In the genomic region with DNA sequence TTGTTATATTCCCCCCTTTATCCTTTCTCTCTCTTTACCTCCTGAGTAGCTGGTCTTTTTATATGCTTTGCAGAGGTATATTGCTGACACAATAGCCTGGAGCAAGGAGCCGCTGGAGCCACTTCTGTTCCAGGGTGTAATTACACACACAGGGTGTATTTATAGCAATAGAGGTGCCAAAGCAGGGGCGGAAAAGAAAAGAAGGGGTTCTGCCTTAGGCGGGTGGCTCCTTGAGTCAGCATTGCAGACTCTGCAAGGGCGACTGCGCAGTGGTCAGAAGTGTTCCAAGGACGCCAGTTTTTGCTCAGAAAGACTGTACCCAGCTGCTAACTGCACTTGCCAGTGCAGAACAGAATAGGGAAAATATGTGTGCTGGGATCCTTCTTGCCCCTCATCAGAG, we compare ENCODE assay signal across 20 mouse cellular contexts.
A peak's percentile ranks its signal among the peaks of the same experiment; 100 is the strongest.
DNase-seq lines count a peak whose midpoint lies in the region; ATAC-seq lines count a peak whose summit lies in the region.
"Had no signal": no experiment of that assay in that cellular context is flagged by ENCODE, and none has a peak within 500 bp of the region (broad histone marks: within the 10 kb centered on the region; RNA-seq: fewer than 3 reads in every experiment).

No protein-coding gene starts in this region.

- DNase-seq in frontal cortex, postnatal 10 days (ENCODE audit: low spot score in 2 of 2), result no peak
- DNase-seq in limb, embryonic 11.5 days (ENCODE audit: low spot score), result peak; percentile 31
- DNase-seq in limb, embryonic 10.5 days (ENCODE audit: low spot score), result no peak
- DNase-seq in layer of hippocampus, adult 8-10 months (ENCODE audit: low spot score in 2 of 2), result no peak
- DNase-seq: cerebellum, adult 11 months; cerebellum, postnatal 14 days; embryo, embryonic 11 days; gastrocnemius, postnatal 25 days; kidney, adult 2 months; kidney, postnatal 4 days; layer of hippocampus, postnatal 36 days; lung, postnatal 14 days; thymus, postnatal 25 days had no signal

- H3K9me3 ChIP-seq in limb, embryonic 11.5 days (ENCODE audit: control insufficient read depth, low read length), result no peaks in the 10 kb centered on the region
- H3K9me3 ChIP-seq in limb, embryonic 10.5 days (replicated peaks), result no peaks in the 10 kb centered on the region
- no peaks in the 10 kb centered on the region; the same call in 1 of the 2 replicates for H3K9me3 ChIP-seq in limb, embryonic 12.5 days
- H3K9me3 ChIP-seq in hindbrain, embryonic 12.5 days (replicated peaks), result no peaks in the 10 kb centered on the region
- H3K9me3 ChIP-seq: heart, embryonic 10.5 days had no signal

- no peaks in the 10 kb centered on the region for H3K4me1 ChIP-seq in limb, embryonic 11.5 days (ENCODE audit: control insufficient read depth, insufficient read depth, low read length)
- H3K4me1 ChIP-seq in limb, embryonic 10.5 days, result no peaks in the 10 kb centered on the region
- peaks cover 19% of the 10 kb centered on the region for H3K4me1 ChIP-seq in limb, embryonic 12.5 days (replicated peaks)
- H3K4me1 ChIP-seq in hindbrain, embryonic 12.5 days, result no peaks in the 10 kb centered on the region

- WGBS in limb, embryonic 11.5 days, result 39% methylated on average over 6 of the region's 6 CpGs
- WGBS in limb, embryonic 10.5 days, result 64% methylated on average over 6 of the region's 6 CpGs
- WGBS in limb, embryonic 12.5 days, result 40% methylated on average over 6 of the region's 6 CpGs
- 82% methylated on average over 6 of the region's 6 CpGs for WGBS in hindbrain, embryonic 12.5 days

- H3K4me2 ChIP-seq in limb, embryonic 11.5 days (ENCODE audit: low read depth, severe bottlenecking), result no peak overlapping the region
- no peak overlapping the region for H3K4me2 ChIP-seq in limb, embryonic 12.5 days
- H3K4me2 ChIP-seq in hindbrain, embryonic 12.5 days (replicated peaks), result no peak overlapping the region

- no peak overlapping the region for H3K9ac ChIP-seq in limb, embryonic 11.5 days (ENCODE audit: low read length)
- no peak overlapping the region for H3K9ac ChIP-seq in limb, embryonic 12.5 days (replicated peaks)
- H3K9ac ChIP-seq in hindbrain, embryonic 12.5 days, result no peak overlapping the region

- H3K4me3 ChIP-seq in limb, embryonic 11.5 days (ENCODE audit: low read depth, low read length), result no peak overlapping the region
- no peak overlapping the region for H3K4me3 ChIP-seq in limb, embryonic 10.5 days
- H3K4me3 ChIP-seq in limb, embryonic 12.5 days (replicated peaks), result no peak overlapping the region
- H3K4me3 ChIP-seq in hindbrain, embryonic 12.5 days, result no peak overlapping the region
- H3K4me3 ChIP-seq: heart, embryonic 10.5 days had no signal

- no peak overlapping the region for H3K27ac ChIP-seq in limb, embryonic 11.5 days (replicated peaks; ENCODE audit: low read depth, low read length)
- no peak overlapping the region for H3K27ac ChIP-seq in limb, embryonic 10.5 days
- no peak overlapping the region for H3K27ac ChIP-seq in limb, embryonic 12.5 days
- no peak overlapping the region for H3K27ac ChIP-seq in hindbrain, embryonic 12.5 days
- H3K27ac ChIP-seq: heart, embryonic 10.5 days had no signal

- peak; percentile 96 for ATAC-seq in frontal cortex, adult (ENCODE audit: low TSS enrichment)
- ATAC-seq in limb, embryonic 11.5 days (ENCODE audit: insufficient number of reproducible peaks, low FRiP score, low TSS enrichment, low read depth), result peak; percentile 47; the same call in 1 of the 2 replicates
- peak; percentile 83; the same call in 1 of the 2 replicates for ATAC-seq in limb, embryonic 12.5 days (ENCODE audit: insufficient number of reproducible peaks, insufficient read depth, low FRiP score, low TSS enrichment, low read depth)
- no peak for ATAC-seq in hindbrain, embryonic 12.5 days (ENCODE audit: low FRiP score)
- ATAC-seq: forebrain, embryonic 14.5 days; midbrain, embryonic 16.5 days had no signal

- no peaks in the 10 kb centered on the region for H3K36me3 ChIP-seq in limb, embryonic 11.5 days (ENCODE audit: control insufficient read depth, insufficient read depth, low read length)
- H3K36me3 ChIP-seq in limb, embryonic 10.5 days, result no peaks in the 10 kb centered on the region
- no peaks in the 10 kb centered on the region for H3K36me3 ChIP-seq in limb, embryonic 12.5 days
- no peaks in the 10 kb centered on the region for H3K36me3 ChIP-seq in hindbrain, embryonic 12.5 days
- H3K36me3 ChIP-seq: heart, embryonic 10.5 days had no signal

- H3K27me3 ChIP-seq in limb, embryonic 11.5 days (ENCODE audit: control insufficient read depth, insufficient read depth, low read length), result no peaks in the 10 kb centered on the region
- no peaks in the 10 kb centered on the region for H3K27me3 ChIP-seq in limb, embryonic 10.5 days (ENCODE audit: low read depth, poor library complexity, severe bottlenecking)
- H3K27me3 ChIP-seq in limb, embryonic 12.5 days, result no peaks in the 10 kb centered on the region
- H3K27me3 ChIP-seq in hindbrain, embryonic 12.5 days, result no peaks in the 10 kb centered on the region
- H3K27me3 ChIP-seq: CH12.LX had no signal
